ENCODE assay signal across 28 mouse cellular contexts in genomic region chr16:88811827-88812226, GRCm38 (mm10). TPM values are rescaled to one million over a fixed set of nuclear protein-coding genes. Genes with fewer than 3 reads are reported as not detected.
DNase-seq lines count a peak whose midpoint lies in the region; ATAC-seq lines count a peak whose summit lies in the region.
"Had no signal": no experiment of that assay in that cellular context is flagged by ENCODE, and none has a peak within 500 bp of the region (broad histone marks: within the 10 kb centered on the region; RNA-seq: fewer than 3 reads in every experiment).

Gene Gm20741, minus strand, starts transcription at chr16:88812220.

- H3K36me3 ChIP-seq in limb, embryonic 15.5 days = no peaks in the 10 kb centered on the region
- no peaks in the 10 kb centered on the region for H3K36me3 ChIP-seq in limb, embryonic 10.5 days
- H3K36me3 ChIP-seq in forebrain, embryonic 16.5 days (ENCODE audit: control insufficient read depth, insufficient read depth) = no peaks in the 10 kb centered on the region
- H3K36me3 ChIP-seq: embryonic facial prominence, embryonic 13.5 days; forebrain, embryonic 15.5 days; hindbrain, embryonic 13.5 days had no signal

- H3K4me2 ChIP-seq in limb, embryonic 15.5 days = no peak within 1 kb of the TSS
- no peak within 1 kb of the TSS for H3K4me2 ChIP-seq in forebrain, embryonic 16.5 days (ENCODE audit: low read length)
- H3K4me2 ChIP-seq: embryonic facial prominence, embryonic 13.5 days; forebrain, embryonic 15.5 days; hindbrain, embryonic 13.5 days; liver, embryonic 11.5 days; midbrain, embryonic 11.5 days had no signal

- 64% methylated on average over 2 of the region's 2 CpGs for whole genome bisulfite sequencing in limb, embryonic 15.5 days
- 93% methylated on average over 2 of the region's 2 CpGs for WGBS in limb, embryonic 10.5 days
- 65% methylated on average over 2 of the region's 2 CpGs for WGBS in forebrain, embryonic 16.5 days

- no peak for DNase-seq in limb, embryonic 10.5 days (ENCODE audit: low spot score)
- peak; percentile 45 for DNase-seq in cerebellum, adult 11 months
- peak; percentile 82 for DNase-seq in cerebellum, adult 9-11 months
- no peak for DNase-seq in spleen, adult 18-20 months
- DNase-seq: adrenal gland, adult 8-10 months; gastrocnemius, postnatal 36 days; kidney, adult 2 months; layer of hippocampus, adult 9-11 months; lung, adult 18-20 months; lung, postnatal 10 days had no signal

- no peak within 1 kb of the TSS for H3K4me3 ChIP-seq in limb, embryonic 15.5 days
- H3K4me3 ChIP-seq in limb, embryonic 10.5 days = no peak within 1 kb of the TSS
- H3K4me3 ChIP-seq in forebrain, embryonic 16.5 days (replicated peaks; ENCODE audit: low read length) = no peak within 1 kb of the TSS
- H3K4me3 ChIP-seq: embryonic facial prominence, embryonic 13.5 days; forebrain, embryonic 15.5 days; hindbrain, embryonic 13.5 days had no signal

- H3K9me3 ChIP-seq in limb, embryonic 15.5 days = no peaks in the 10 kb centered on the region
- no peaks in the 10 kb centered on the region for H3K9me3 ChIP-seq in limb, embryonic 10.5 days (replicated peaks)
- no peaks in the 10 kb centered on the region for H3K9me3 ChIP-seq in forebrain, embryonic 16.5 days (ENCODE audit: control insufficient read depth, low read length)
- H3K9me3 ChIP-seq: embryonic facial prominence, embryonic 13.5 days; forebrain, embryonic 15.5 days; hindbrain, embryonic 13.5 days had no signal

- no peak for ATAC-seq in limb, embryonic 15.5 days (ENCODE audit: insufficient number of reproducible peaks, low FRiP score, low TSS enrichment, low read depth)
- ATAC-seq in CD4-positive, CD25-positive, alpha-beta regulatory T cell, adult 4 months = no peak
- no peak for ATAC-seq in forebrain, embryonic 16.5 days
- ATAC-seq: activated CD4-positive, CD25-positive, alpha-beta regulatory T cell, adult 4 months; forebrain, embryonic 15.5 days; inflammation-experienced regulatory T-cells, adult 6 months had no signal

- no peaks in the 10 kb centered on the region for H3K27me3 ChIP-seq in limb, embryonic 15.5 days
- H3K27me3 ChIP-seq in limb, embryonic 10.5 days (ENCODE audit: low read depth, poor library complexity, severe bottlenecking) = no peaks in the 10 kb centered on the region
- H3K27me3 ChIP-seq in forebrain, embryonic 16.5 days (replicated peaks; ENCODE audit: control insufficient read depth, insufficient read depth, low read length) = no peaks in the 10 kb centered on the region
- H3K27me3 ChIP-seq: embryonic facial prominence, embryonic 13.5 days; forebrain, embryonic 15.5 days; hindbrain, embryonic 13.5 days had no signal

- no peaks in the 10 kb centered on the region for H3K4me1 ChIP-seq in limb, embryonic 15.5 days
- no peaks in the 10 kb centered on the region for H3K4me1 ChIP-seq in limb, embryonic 10.5 days
- no peaks in the 10 kb centered on the region for H3K4me1 ChIP-seq in forebrain, embryonic 16.5 days (replicated peaks; ENCODE audit: control insufficient read depth, insufficient read depth, low read length)
- H3K4me1 ChIP-seq: embryonic facial prominence, embryonic 13.5 days; forebrain, embryonic 15.5 days; hindbrain, embryonic 13.5 days had no signal

- no peak within 1 kb of the TSS for H3K9ac ChIP-seq in limb, embryonic 15.5 days
- H3K9ac ChIP-seq in forebrain, embryonic 16.5 days (replicated peaks; ENCODE audit: low read depth, low read length) = no peak within 1 kb of the TSS
- H3K9ac ChIP-seq: embryonic facial prominence, embryonic 13.5 days; forebrain, embryonic 15.5 days; hindbrain, embryonic 13.5 days had no signal

- no peak within 1 kb of the TSS for H3K27ac ChIP-seq in limb, embryonic 15.5 days
- H3K27ac ChIP-seq in limb, embryonic 10.5 days = no peak within 1 kb of the TSS
- H3K27ac ChIP-seq in forebrain, embryonic 16.5 days (ENCODE audit: low read length) = no peak within 1 kb of the TSS
- H3K27ac ChIP-seq: embryonic facial prominence, embryonic 13.5 days; forebrain, embryonic 15.5 days; hindbrain, embryonic 13.5 days; kidney, postnatal 0 days had no signal

RNA-seq across cellular contexts. Expression of gene Gm20741, which starts in this region (rescaled TPM):
- polyA plus RNA-seq in limb, embryonic 15.5 days (2015; fragmentation: Nextera tagmentation; extraction: Ambion mirVana) = 45.6 and 50.2 TPM in 2 replicates
- polyA plus RNA-seq in limb, embryonic 10.5 days (2016; fragmentation: Nextera tagmentation; extraction: Ambion mirVana) = not detected in 2 replicates
- polyA plus RNA-seq in CD4-positive, CD25-positive, alpha-beta regulatory T cell, adult 4 months (2017; shearing (Covaris generic)) = not detected
- not detected in 2 replicates for polyA plus RNA-seq in forebrain, embryonic 16.5 days (2015; fragmentation: Nextera tagmentation; extraction: Ambion mirVana)
- polyA plus RNA-seq: activated CD4-positive, CD25-positive, alpha-beta regulatory T cell, adult 4 months; C2C12; embryonic facial prominence, embryonic 13.5 days; forebrain, embryonic 15.5 days; heart, embryonic 14.5 days; hindbrain, embryonic 13.5 days; inflammation-experienced regulatory T-cells, adult 6 months; kidney, adult 2 months; kidney, postnatal 0 days; large intestine, adult 2 months; limb, embryonic 11.5 days; liver, embryonic 11.5 days; midbrain, embryonic 11.5 days; neural tube, embryonic 11.5 days; testis, adult 2 months; urinary bladder, adult 2 months had no signal

Comparison
In these comparisons a context has a peak if more than half of its experiments do, and no peak if none do; other contexts are left out.
1. RNA of gene Gm20741 (polyA plus RNA-seq): 45.6 to 50.2 TPM in limb, embryonic 15.5 days; not detected in limb, embryonic 10.5 days, not detected in CD4-positive, CD25-positive, alpha-beta regulatory T cell, adult 4 months and not detected in forebrain, embryonic 16.5 days; every median in the first group is over 10 times any median in the second.
2. DNase-seq: peak in cerebellum, adult 11 months (single experiment) and cerebellum, adult 9-11 months (single experiment); none in limb, embryonic 10.5 days (single experiment) and spleen, adult 18-20 months (0 of 2).